Mouse (Mus musculus): Measurements from ENCODE around the gene Sema4d. TPM values are rescaled to one million over a fixed set of nuclear protein-coding genes. Genes with fewer than 3 reads are reported as not detected.

The Sema4d gene
- polyA plus RNA-seq, 1 experiment: 24.6 TPM

GRCm38 (mm10) chr13:51752346-51753167 is 41.0 kb downstream of the Sema4d start:
- Histone ChIP-seq H3K9me3 (replicated peaks; ENCODE audit: control insufficient read depth, insufficient read depth, low read length, poor library complexity, severe bottlenecking) (no peaks in the 10 kb centered on the region), H3K27ac (ENCODE audit: insufficient read depth, low read length) (no peak overlapping the region), H3K9ac (ENCODE audit: low read depth, poor library complexity, severe bottlenecking) (no peak overlapping the region), H3K4me3 (ENCODE audit: low read depth, low read length) (0 out of 2 replicates have a peak overlapping the region, but pooled peaks have one; percentile 1), H3K27me3 (ENCODE audit: control insufficient read depth, insufficient read depth, low read length, poor library complexity, severe bottlenecking) (no peaks in the 10 kb centered on the region), H3K4me1 (ENCODE audit: control insufficient read depth, insufficient read depth, low read length) (peaks cover 23% of the 10 kb centered on the region), H3K36me3 (ENCODE audit: control insufficient read depth, insufficient read depth, low read length, poor library complexity, severe bottlenecking) (no peaks in the 10 kb centered on the region)
- TF ChIP-seq POLR2A (IDR thresholded peaks at IDR 0.05; ENCODE audit: insufficient read depth, low read length): no peak
- no peak for TF ChIP-seq EP300 (IDR thresholded peaks at IDR 0.05; ENCODE audit: insufficient read depth, low read depth, low read length)
- no peak for TF ChIP-seq CTCF (IDR thresholded peaks at IDR 0.05; ENCODE audit: low read depth, low read length)

GRCm38 (mm10) chr13:51749578-51750345 is 43.8 kb downstream of the Sema4d start:
- H3K27ac ChIP-seq (ENCODE audit: insufficient read depth, low read length): no peak overlapping the region
- peaks cover 17% of the 10 kb centered on the region for H3K4me1 ChIP-seq (ENCODE audit: control insufficient read depth, insufficient read depth, low read length)
- H3K27me3 ChIP-seq (ENCODE audit: control insufficient read depth, insufficient read depth, low read length, poor library complexity, severe bottlenecking): no peaks in the 10 kb centered on the region
- H3K9me3 ChIP-seq (replicated peaks; ENCODE audit: control insufficient read depth, insufficient read depth, low read length, poor library complexity, severe bottlenecking): no peaks in the 10 kb centered on the region
- TF ChIP-seq EP300 (IDR thresholded peaks at IDR 0.05; ENCODE audit: insufficient read depth, low read depth, low read length): no peak
- no peak for TF ChIP-seq POLR2A (IDR thresholded peaks at IDR 0.05; ENCODE audit: insufficient read depth, low read length)
- no peak for TF ChIP-seq CTCF (IDR thresholded peaks at IDR 0.05; ENCODE audit: low read depth, low read length)
- H3K4me3 ChIP-seq (ENCODE audit: low read depth, low read length): no peak overlapping the region
- no peaks in the 10 kb centered on the region for H3K36me3 ChIP-seq (ENCODE audit: control insufficient read depth, insufficient read depth, low read length, poor library complexity, severe bottlenecking)
- no peak overlapping the region for H3K9ac ChIP-seq (ENCODE audit: low read depth, poor library complexity, severe bottlenecking)

DNA sequence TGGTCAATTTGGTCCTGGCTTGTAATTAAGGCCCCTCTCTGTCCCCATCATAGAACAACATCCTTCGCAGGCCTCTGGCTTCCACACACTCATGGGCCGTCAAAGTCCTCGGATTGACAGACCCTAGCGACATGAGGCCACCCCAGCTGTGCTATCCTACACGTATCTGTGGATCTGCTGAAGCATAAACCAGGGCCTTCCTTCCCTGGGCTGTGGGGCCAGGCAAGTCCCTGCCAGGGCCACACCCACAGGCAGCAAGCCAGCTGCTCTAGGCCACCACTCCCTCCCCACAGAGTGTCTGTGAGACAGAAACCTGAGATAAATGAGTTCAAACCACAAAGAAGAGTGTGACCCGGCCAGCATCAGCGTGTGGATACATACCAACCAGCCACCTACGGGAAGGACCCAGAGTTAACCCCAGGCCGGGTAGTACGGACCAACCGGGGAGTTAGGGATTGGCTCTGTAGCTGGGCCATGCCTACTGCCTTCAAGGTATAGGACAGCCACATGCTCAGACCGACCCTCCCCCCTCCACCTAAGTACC is 45.5 kb downstream of the Sema4d start:
- TF ChIP-seq POLR2A (IDR thresholded peaks at IDR 0.05; ENCODE audit: insufficient read depth, low read length): no peak
- TF ChIP-seq CTCF (IDR thresholded peaks at IDR 0.05; ENCODE audit: low read depth, low read length): no peak
- TF ChIP-seq EP300 (IDR thresholded peaks at IDR 0.05; ENCODE audit: insufficient read depth, low read depth, low read length): no peak
- no peaks in the 10 kb centered on the region for H3K27me3 ChIP-seq (ENCODE audit: control insufficient read depth, insufficient read depth, low read length, poor library complexity, severe bottlenecking)
- no peak overlapping the region for H3K27ac ChIP-seq (ENCODE audit: insufficient read depth, low read length)
- no peak overlapping the region for H3K9ac ChIP-seq (ENCODE audit: low read depth, poor library complexity, severe bottlenecking)
- peaks cover 8% of the 10 kb centered on the region for H3K4me1 ChIP-seq (ENCODE audit: control insufficient read depth, insufficient read depth, low read length)
- no peak overlapping the region for H3K4me3 ChIP-seq (ENCODE audit: low read depth, low read length)
- H3K36me3 ChIP-seq (ENCODE audit: control insufficient read depth, insufficient read depth, low read length, poor library complexity, severe bottlenecking): no peaks in the 10 kb centered on the region
- H3K9me3 ChIP-seq (replicated peaks; ENCODE audit: control insufficient read depth, insufficient read depth, low read length, poor library complexity, severe bottlenecking): no peaks in the 10 kb centered on the region

DNA sequence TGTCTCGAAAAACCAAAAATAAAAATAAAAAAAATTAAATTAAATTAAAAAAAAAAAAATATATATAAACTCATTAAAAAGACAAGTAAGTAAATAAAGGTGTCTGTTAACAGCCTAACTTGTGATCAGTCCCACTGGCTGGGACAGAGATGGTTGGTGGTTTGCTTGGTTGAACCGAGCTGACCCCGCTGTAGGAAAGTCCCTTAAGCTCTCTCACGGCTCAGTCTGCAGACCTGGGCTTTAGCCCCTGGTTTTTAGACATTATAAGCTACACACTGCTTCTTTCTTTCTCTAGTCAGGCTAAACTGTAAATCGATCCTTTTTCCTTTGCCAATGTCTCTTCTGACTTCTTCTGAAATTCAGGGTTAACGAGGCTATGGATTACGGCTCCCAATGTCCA is 46.5 kb downstream of the Sema4d start:
- TF ChIP-seq EP300 (IDR thresholded peaks at IDR 0.05; ENCODE audit: insufficient read depth, low read depth, low read length) (no peak), CTCF (IDR thresholded peaks at IDR 0.05; ENCODE audit: low read depth, low read length) (no peak), POLR2A (IDR thresholded peaks at IDR 0.05; ENCODE audit: insufficient read depth, low read length) (no peak)
- H3K9ac ChIP-seq (ENCODE audit: low read depth, poor library complexity, severe bottlenecking): no peak overlapping the region
- H3K9me3 ChIP-seq (replicated peaks; ENCODE audit: control insufficient read depth, insufficient read depth, low read length, poor library complexity, severe bottlenecking): no peaks in the 10 kb centered on the region
- peaks cover 8% of the 10 kb centered on the region for H3K4me1 ChIP-seq (ENCODE audit: control insufficient read depth, insufficient read depth, low read length)
- H3K27ac ChIP-seq (ENCODE audit: insufficient read depth, low read length): no peak overlapping the region
- no peaks in the 10 kb centered on the region for H3K36me3 ChIP-seq (ENCODE audit: control insufficient read depth, insufficient read depth, low read length, poor library complexity, severe bottlenecking)
- no peak overlapping the region for H3K4me3 ChIP-seq (ENCODE audit: low read depth, low read length)
- no peaks in the 10 kb centered on the region for H3K27me3 ChIP-seq (ENCODE audit: control insufficient read depth, insufficient read depth, low read length, poor library complexity, severe bottlenecking)

- Histone ChIP-seq H3K4me3 (ENCODE audit: low read depth, low read length) (no peak overlapping the region), H3K27me3 (ENCODE audit: control insufficient read depth, insufficient read depth, low read length, poor library complexity, severe bottlenecking) (no peaks in the 10 kb centered on the region), H3K27ac (ENCODE audit: insufficient read depth, low read length) (no peak overlapping the region), H3K9me3 (replicated peaks; ENCODE audit: control insufficient read depth, insufficient read depth, low read length, poor library complexity, severe bottlenecking) (no peaks in the 10 kb centered on the region), H3K4me1 (ENCODE audit: control insufficient read depth, insufficient read depth, low read length) (peaks cover 11% of the 10 kb centered on the region), H3K9ac (ENCODE audit: low read depth, poor library complexity, severe bottlenecking) (no peak overlapping the region), H3K36me3 (ENCODE audit: control insufficient read depth, insufficient read depth, low read length, poor library complexity, severe bottlenecking) (no peaks in the 10 kb centered on the region)
- TF ChIP-seq CTCF (IDR thresholded peaks at IDR 0.05; ENCODE audit: low read depth, low read length) (no peak), POLR2A (IDR thresholded peaks at IDR 0.05; ENCODE audit: insufficient read depth, low read length) (no peak), EP300 (IDR thresholded peaks at IDR 0.05; ENCODE audit: insufficient read depth, low read depth, low read length) (no peak)
These were observed 47.7 kb downstream of the Sema4d start for GRCm38 (mm10) chr13:51745862-51746261.
